Mouse (Mus musculus): ENCODE measurements around the gene Gm49396.

Gm49396 gene

GRCm38 (mm10) chr7:30614454-30614853, 51.3 kb downstream of the Gm49396 start:
- DNase-seq: no peak

GRCm38 (mm10) chr7:30615049-30615760, 52.1 kb downstream of the Gm49396 start:
- DNase-seq: no peak

Data from right cerebral cortex, adult 18-20 months (tissue).